Mouse (Mus musculus) brain, adult 2 months (tissue): ENCODE measurements at regions not wholly inside any gene's neighbourhood (a gene's known extent, or its start where the extent isn't known, plus 50 kb on each side); places are given as distances from the start of the nearest gene placed in this dataset.

Source experiments
- DNase-seq: peaks from one replicate; pipeline ENCODE4 v3.0.0; 2011; ENCODE audit warnings: low read depth, low spot score

GRCm38 (mm10) chr9:80688481-80689086 lies 223.3 kb upstream of the Impg1 start:
- peak; percentile 64 for DNase-seq

GRCm38 (mm10) chr9:80683030-80683692 lies 217.9 kb upstream of the Impg1 start:
- DNase-seq: peak; percentile 4

DNA sequence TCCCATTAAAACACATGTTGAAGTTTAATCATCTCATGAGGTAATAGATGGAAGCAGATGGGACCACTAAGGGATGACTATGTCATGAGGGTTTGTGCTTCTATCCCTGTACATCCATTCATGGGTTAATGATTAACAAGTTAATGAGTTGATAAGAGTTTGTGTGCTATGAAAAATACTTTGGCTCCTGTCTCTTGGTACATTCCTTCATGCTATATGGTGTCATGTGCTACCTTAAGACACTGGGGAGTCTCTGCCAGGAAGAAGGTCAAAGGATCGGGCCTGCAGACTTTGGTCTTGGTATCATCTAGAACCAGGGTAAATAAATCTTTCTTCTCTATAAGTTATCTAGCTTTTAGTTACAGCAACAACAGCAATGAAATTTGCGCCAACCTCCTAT lies 216.4 kb upstream of the Impg1 start:
- no peak for DNase-seq

DNA sequence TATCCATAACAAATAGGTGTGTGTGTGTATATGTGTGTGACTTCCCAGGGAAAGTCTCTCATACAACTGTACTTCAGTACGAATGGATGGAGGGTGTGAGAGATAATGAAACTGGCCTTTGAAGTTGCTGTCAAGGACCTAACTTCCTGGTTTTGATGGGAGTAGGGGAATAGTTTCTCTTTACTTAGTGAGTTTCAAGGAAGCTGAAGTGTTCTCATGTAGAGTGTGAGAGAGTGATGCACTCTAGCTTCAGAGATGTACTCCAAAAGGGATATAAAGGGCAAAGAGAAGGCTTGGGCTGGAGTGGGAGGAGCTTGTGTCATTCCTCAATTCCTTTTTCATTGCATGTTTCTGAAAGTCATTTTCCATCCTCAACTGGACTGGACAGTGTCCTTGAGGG lies 206.2 kb upstream of the Impg1 start:
- no peak for DNase-seq

GRCm38 (mm10) chr9:80668575-80669248 lies 203.4 kb upstream of the Impg1 start:
- no peak for DNase-seq

DNA sequence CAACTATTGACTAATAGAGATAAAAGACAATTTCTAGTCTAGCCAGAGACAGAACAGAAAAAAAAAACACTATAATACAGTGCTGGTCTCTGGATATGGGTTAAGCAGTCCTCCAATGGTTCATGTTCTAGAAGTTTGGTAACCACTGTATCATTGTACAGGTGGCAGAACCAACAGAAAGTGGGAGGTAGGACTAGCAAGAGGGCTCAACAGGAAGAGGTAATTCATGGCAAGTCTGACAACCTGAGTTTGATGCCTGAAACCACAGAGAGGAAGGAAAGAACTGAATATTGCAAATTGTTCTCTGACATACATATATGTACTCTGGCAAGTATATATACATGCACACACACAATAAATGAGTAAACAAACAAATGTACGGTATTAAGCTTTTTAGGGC lies 193.5 kb upstream of the Impg1 start:
- no peak for DNase-seq

DNA sequence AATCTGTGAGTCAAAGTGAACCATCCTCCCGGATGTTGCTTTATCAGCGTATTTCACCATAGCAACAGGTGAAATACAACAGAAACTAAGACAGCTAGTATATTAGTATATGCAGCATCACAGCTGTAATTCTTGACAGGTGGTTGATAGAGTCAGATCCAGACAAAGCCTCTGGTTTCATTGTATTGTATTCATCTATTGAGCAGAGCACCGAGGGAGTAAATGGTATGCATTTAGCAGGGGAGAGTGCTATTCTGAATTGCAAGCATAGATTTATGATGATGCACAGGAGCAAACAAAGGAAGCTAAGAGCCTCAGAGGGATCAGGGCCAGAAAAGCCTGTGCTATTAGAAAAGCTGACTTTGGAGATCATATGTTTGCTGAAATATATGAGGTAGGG lies 149.8 kb upstream of the Impg1 start:
- DNase-seq: no peak

DNA sequence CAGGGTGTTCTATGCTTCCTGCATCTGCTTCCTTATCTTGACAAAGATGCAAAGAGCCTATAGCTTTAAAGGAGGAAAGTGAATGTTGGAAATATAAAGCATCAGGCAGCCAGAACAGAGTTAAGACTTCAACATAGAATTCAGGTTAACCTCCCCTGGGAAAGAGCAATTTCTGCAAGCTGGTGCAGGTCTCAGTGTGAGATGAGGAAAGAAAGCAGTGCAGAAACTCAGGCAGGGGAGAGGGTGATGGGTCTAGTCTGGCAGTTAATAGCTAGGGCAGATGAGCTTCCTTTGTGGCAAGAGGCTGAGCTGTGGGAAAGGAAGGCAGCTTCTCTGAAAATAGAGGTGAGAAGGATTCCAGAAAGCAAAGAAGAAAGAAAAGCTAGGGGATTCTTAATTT lies 134.7 kb upstream of the Impg1 start:
- peak; percentile 21 for DNase-seq

DNA sequence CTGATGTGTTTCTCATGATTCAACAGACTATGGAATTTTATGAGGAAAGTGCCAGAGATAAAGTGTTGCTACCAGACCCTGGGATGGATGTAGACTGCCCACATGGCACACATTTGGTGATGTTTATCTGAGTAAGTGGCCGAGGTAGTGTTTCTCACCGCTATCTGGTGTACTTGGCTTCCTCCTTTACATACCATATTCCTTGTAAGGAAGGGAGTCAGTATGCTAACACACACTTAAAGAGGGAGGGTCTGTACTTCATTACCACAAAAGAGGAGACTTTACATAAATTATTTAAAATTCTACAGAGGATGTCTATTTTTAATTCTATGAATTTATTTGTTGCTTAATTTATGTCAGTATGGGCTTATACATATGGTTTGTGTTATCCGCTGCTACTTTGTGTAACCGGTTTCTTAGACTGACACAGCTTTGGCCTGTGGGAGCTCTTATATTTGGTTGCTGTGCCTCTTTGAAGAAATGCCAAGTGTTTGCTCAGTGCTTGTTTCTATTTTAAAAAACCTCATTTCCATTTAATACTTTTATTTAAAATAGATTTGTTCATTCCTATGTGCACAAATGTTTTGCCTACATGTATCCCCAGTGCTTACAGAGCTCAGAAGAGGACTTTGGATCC lies 100.2 kb upstream of the Impg1 start:
- peak; percentile 6 for DNase-seq

DNA sequence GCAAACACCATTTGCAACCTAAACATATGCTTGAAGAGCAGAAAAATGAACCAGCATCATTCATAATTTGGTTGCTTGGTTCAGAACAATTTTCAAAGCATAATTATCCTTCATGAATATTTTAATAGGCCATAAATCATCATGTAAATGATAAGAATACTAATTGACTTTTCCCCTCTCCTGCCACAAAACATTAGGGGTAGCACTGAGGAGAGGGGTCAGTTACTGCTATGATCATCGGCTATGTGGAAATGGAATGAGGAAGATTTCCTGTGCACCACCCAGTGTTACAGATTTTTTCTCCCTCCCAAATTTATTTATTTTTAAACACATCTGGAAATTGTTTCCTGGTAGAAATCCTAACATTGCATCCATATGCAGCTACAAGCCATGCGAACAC lies 98.4 kb upstream of the Impg1 start:
- DNase-seq: no peak

- no peak for DNase-seq
Measured at GRCm38 (mm10) chr9:80555531-80556067, 90.3 kb upstream of the Impg1 start.
